Mouse (Mus musculus) CH12.LX (cell line): Measurements from ENCODE around the gene Pou1f1.

Source experiments
- BHLHE40 ChIP-seq: IDR thresholded peaks from 2 replicates; pipeline ENCODE4 v1.6.1; 2011; ENCODE audit warnings: mild to moderate bottlenecking, low read depth, low read length, improper control_type of control experiment
- CHD2 ChIP-seq: IDR thresholded peaks from 2 replicates; pipeline ENCODE4 v1.6.1; 2011; ENCODE audit warnings: low read length, improper control_type of control experiment
- CTCF ChIP-seq, 2 experiments: IDR thresholded peaks in 1 of 2; conservative IDR thresholded peaks in 1 of 2; 2 replicates each; pipeline ENCODE4 v1.5.1; 2011 to 2012; ENCODE audit warnings: low read depth in 2 of 2, low read length in 2 of 2, improper control_type of control experiment in 1 of 2, inconsistent platforms in 1 of 2, mild to moderate bottlenecking in 1 of 2, moderate library complexity in 1 of 2
- EP300 ChIP-seq: IDR thresholded peaks from 2 replicates; pipeline ENCODE4 v1.6.1; 2011; ENCODE audit warnings: low read length, improper control_type of control experiment
- HCFC1 ChIP-seq: IDR thresholded peaks from 2 replicates; pipeline ENCODE4 v1.6.1; 2012; ENCODE audit warnings: low read depth, mild to moderate bottlenecking, inconsistent platforms, low read length, improper control_type of control experiment
- JUND ChIP-seq: conservative IDR thresholded peaks from 2 replicates; pipeline ENCODE4 v1.6.1; 2011; ENCODE audit warnings: low read depth, low read length, improper control_type of control experiment
- SIN3A ChIP-seq: IDR thresholded peaks from 2 replicates; pipeline ENCODE4 v1.6.1; 2012; ENCODE audit warnings: low read length, improper control_type of control experiment, inconsistent platforms
- USF1 ChIP-seq: IDR thresholded peaks from 2 replicates; pipeline ENCODE4 v1.6.1; 2014; ENCODE audit warnings: low read depth, mild to moderate bottlenecking, inconsistent platforms, low read length, improper control_type of control experiment
- ZC3H11A ChIP-seq: IDR thresholded peaks from 2 replicates; pipeline ENCODE4 v1.6.1; 2012; ENCODE audit warnings: low read depth, mild to moderate bottlenecking, inconsistent platforms, low read length, improper control_type of control experiment

- TF ChIP-seq JUND, result no peak
- TF ChIP-seq HCFC1, result no peak
- TF ChIP-seq BHLHE40, result no peak
- no peak for TF ChIP-seq ZC3H11A
- TF ChIP-seq SIN3A, result no peak
- TF ChIP-seq USF1, result no peak
- TF ChIP-seq CTCF (conservative IDR thresholded peaks at IDR 0.05 in 1 of 2, IDR thresholded peaks at IDR 0.05 in 1 of 2; ENCODE audit: low read depth in 2 of 2, low read length in 2 of 2), result peak; percentile 26 to 83; a peak in 3 of 4 replicates
- TF ChIP-seq EP300, result no peak
- no peak for TF ChIP-seq CHD2
Measured at GRCm38 (mm10) chr16:65533315-65533999, 13.1 kb downstream of the Pou1f1 start.
